Mouse (Mus musculus) kidney, postnatal 0 days (tissue): ENCODE results near the gene Dusp8. TPM values are rescaled to one million over a fixed set of nuclear protein-coding genes. Genes with fewer than 3 reads are reported as not detected.
A peak's percentile ranks its signal among the peaks of the same experiment; 100 is the strongest.

Experiments
- ATAC-seq: fragments of 200-750 bp; cut with Nextera tagmentation; replicated peaks from 2 replicates; pipeline ENCODE4 v1.8.0; 2017; ENCODE audit warnings: low read depth, moderate number of reproducible peaks, moderate TSS enrichment, moderate library complexity; ENCODE audit not compliant: low FRiP score
- DNase-seq: peaks from one replicate; pipeline ENCODE4 v3.0.0-alpha.2; 2016; ENCODE audit warnings: low spot score
- H3K27ac ChIP-seq: fragments of 300-500 bp; sonication (generic); 2 replicates; pipeline ENCODE4 v1.5.1; 2014; ENCODE audit warnings: mild to moderate bottlenecking
- H3K27me3 ChIP-seq: fragments of 300-500 bp; sonication (generic); 2 replicates; pipeline ENCODE4 v1.6.1; 2014; ENCODE audit warnings: low read length, mixed read lengths; ENCODE audit not compliant: insufficient read depth
- H3K36me3 ChIP-seq: fragments of 300-500 bp; sonication (generic); 2 replicates; pipeline ENCODE4 v1.6.1; 2014; ENCODE audit warnings: low read length, mixed read lengths; ENCODE audit not compliant: insufficient read depth
- H3K4me1 ChIP-seq: fragments of 300-500 bp; sonication (generic); replicated peaks from 2 replicates; pipeline ENCODE4 v1.6.1; 2014; ENCODE audit warnings: antibody characterized with exemption, low read length, mixed read lengths; ENCODE audit not compliant: insufficient read depth
- H3K4me2 ChIP-seq: fragments of 300-500 bp; sonication (generic); 2 replicates; pipeline ENCODE4 v1.6.1; 2014; ENCODE audit warnings: mild to moderate bottlenecking, low read length, moderate library complexity, mixed read lengths
- H3K4me3 ChIP-seq: fragments of 300-500 bp; sonication (generic); replicated peaks from 2 replicates; pipeline ENCODE4 v1.5.1; 2014; ENCODE audit warnings: low read depth, low read length
- H3K9ac ChIP-seq: fragments of 300-500 bp; sonication (generic); 2 replicates; pipeline ENCODE4 v1.6.1; 2014; ENCODE audit warnings: low read depth, low read length
- H3K9me3 ChIP-seq: fragments of 300-500 bp; sonication (generic); replicated peaks from 2 replicates; pipeline ENCODE4 v1.6.1; 2016; ENCODE audit warnings: low read length, inconsistent platforms, mixed read lengths
- CTCF ChIP-seq: IDR thresholded peaks from 2 replicates; pipeline ENCODE4 v1.5.1; 2016; ENCODE audit warnings: antibody characterized with exemption, low read depth, mild to moderate bottlenecking, moderate library complexity
- WGBS: fragments of 180-500 bp; shearing (Covaris S2); extraction: QIAGEN DNeasy Blood & Tissue Kit; methylation state at CpG from one replicate; pipeline ENCODE4 v1.1.7; 2014; 5-methylcytosine and 5-hydroxymethylcytosine counted together
- polyA plus RNA-seq: library from polyadenylated mRNA; unstranded; fragments of >200 nt; fragmentation: Nextera tagmentation; extraction: Ambion mirVana; gene quantifications from 2 replicates; pipeline ENCODE4 v1.2.1, GENCODE M21; 2015

Gene Dusp8
- polyA plus RNA-seq, 1 experiment from 2014 or later = 2.5 TPM

GRCm38 (mm10) chr7:142094301-142095143, 1.1 kb downstream of the Dusp8 start:
- peak overlapping the region; percentile 76 for H3K4me2 ChIP-seq
- ATAC-seq = peak; percentile 44
- H3K27ac ChIP-seq = no peak overlapping the region
- no peak for TF ChIP-seq CTCF
- H3K9me3 ChIP-seq = no peaks in the 10 kb centered on the region
- no peaks in the 10 kb centered on the region for H3K36me3 ChIP-seq
- no peaks in the 10 kb centered on the region for H3K4me1 ChIP-seq
- peak overlapping the region; percentile 59 for H3K4me3 ChIP-seq
- H3K9ac ChIP-seq = peak overlapping the region; percentile 73
- peaks cover 18% of the 10 kb centered on the region; the same call in 1 of the 2 replicates for H3K27me3 ChIP-seq
- WGBS = under 1% methylated on average over 89 of the region's 89 CpGs
- peak; percentile 44 for DNase-seq

- Histone ChIP-seq H3K4me3 (peak overlapping the region; percentile 59), H3K9me3 (no peaks in the 10 kb centered on the region), H3K4me1 (no peaks in the 10 kb centered on the region), H3K9ac (no peak overlapping the region), H3K27me3 (peaks cover 18% of the 10 kb centered on the region; the same call in 1 of the 2 replicates), H3K27ac (no peak overlapping the region), H3K4me2 (peak overlapping the region; percentile 76), H3K36me3 (no peaks in the 10 kb centered on the region)
- no peak for TF ChIP-seq CTCF
- DNase-seq (no peak), ATAC-seq (no peak)
- WGBS = 38% methylated on average over 6 of the region's 6 CpGs
These were observed 1.9 kb downstream of the Dusp8 start for GRCm38 (mm10) chr7:142093696-142094240.

GRCm38 (mm10) chr7:142092991-142093390, 2.7 kb downstream of the Dusp8 start:
- Histone ChIP-seq H3K9me3 (no peaks in the 10 kb centered on the region), H3K27me3 (peaks cover 18% of the 10 kb centered on the region; the same call in 1 of the 2 replicates), H3K4me1 (no peaks in the 10 kb centered on the region), H3K27ac (no peak overlapping the region), H3K36me3 (no peaks in the 10 kb centered on the region), H3K9ac (no peak overlapping the region), H3K4me2 (no peak overlapping the region), H3K4me3 (no peak overlapping the region)
- DNase-seq (no peak), ATAC-seq (no peak)
- no peak for TF ChIP-seq CTCF
- 53% methylated on average over 1 of the region's 1 CpGs for WGBS

GRCm38 (mm10) chr7:142091848-142092247, 3.8 kb downstream of the Dusp8 start:
- Histone ChIP-seq H3K4me2 (no peak overlapping the region), H3K36me3 (no peaks in the 10 kb centered on the region), H3K9me3 (no peaks in the 10 kb centered on the region), H3K4me3 (no peak overlapping the region), H3K27me3 (peaks cover 10% of the 10 kb centered on the region; the same call in 1 of the 2 replicates), H3K27ac (no peak overlapping the region), H3K4me1 (no peaks in the 10 kb centered on the region), H3K9ac (no peak overlapping the region)
- no peak for ATAC-seq
- WGBS = 12% methylated on average over 4 of the region's 4 CpGs
- TF ChIP-seq CTCF = no peak
- DNase-seq = no peak

- Histone ChIP-seq H3K4me3 (no peak overlapping the region), H3K36me3 (no peaks in the 10 kb centered on the region), H3K4me2 (no peak overlapping the region), H3K27ac (no peak overlapping the region), H3K4me1 (no peaks in the 10 kb centered on the region), H3K9ac (no peak overlapping the region), H3K9me3 (no peaks in the 10 kb centered on the region), H3K27me3 (peaks cover 4% of the 10 kb centered on the region; the same call in 1 of the 2 replicates)
- no peak for TF ChIP-seq CTCF
- no peak for DNase-seq
- ATAC-seq = no peak
- WGBS = 52% methylated on average over 17 of the region's 17 CpGs
These were observed 5.8 kb downstream of the Dusp8 start for GRCm38 (mm10) chr7:142089648-142090447.

GRCm38 (mm10) chr7:142088886-142089285, 6.8 kb downstream of the Dusp8 start:
- Histone ChIP-seq H3K9me3 (no peaks in the 10 kb centered on the region), H3K4me3 (no peak overlapping the region), H3K4me2 (no peak overlapping the region), H3K27me3 (no peaks in the 10 kb centered on the region; the same call in 1 of the 2 replicates), H3K27ac (no peak overlapping the region), H3K9ac (no peak overlapping the region), H3K4me1 (no peaks in the 10 kb centered on the region), H3K36me3 (no peaks in the 10 kb centered on the region)
- peak; percentile 61 for DNase-seq
- TF ChIP-seq CTCF = no peak
- ATAC-seq = peak; percentile 62
- WGBS = 10% methylated on average over 5 of the region's 5 CpGs
